Mouse (Mus musculus) olfactory bulb, adult 2 months (tissue): ENCODE results near the gene Asap2.

ENCODE experiments used
- CTCF ChIP-seq: fragments of 200-500 bp; IDR thresholded peaks from 2 replicates; pipeline ENCODE4 v1.5.1; 2012; ENCODE audit warnings: low read depth, mild to moderate bottlenecking, low read length, moderate library complexity; ENCODE audit not compliant: insufficient read depth
- POLR2A ChIP-seq: fragments of 200-500 bp; IDR thresholded peaks from 2 replicates; pipeline ENCODE4 v1.6.1; 2012; ENCODE audit warnings: mild to moderate bottlenecking, low read depth, low read length, moderate library complexity; ENCODE audit not compliant: insufficient read depth

- no peak for TF ChIP-seq POLR2A
- no peak for TF ChIP-seq CTCF
Measured at GRCm38 (mm10) chr12:21227076-21227980, 237.1 kb downstream of the Asap2 start.
